Mouse (Mus musculus): ENCODE results near the gene Irs1. TPM values are rescaled to one million over a fixed set of nuclear protein-coding genes. Genes with fewer than 3 reads are reported as not detected.

Gene Irs1
- polyA plus RNA-seq, 1 experiment from 2014 or later = 3.6 TPM

- no peaks in the 10 kb centered on the region; the same call in 1 of the 2 replicates for H3K36me3 ChIP-seq (ENCODE audit: control insufficient read depth, insufficient read depth, low read length)
- H3K9ac ChIP-seq (ENCODE audit: low read depth, low read length) = no peak within 1 kb of the TSS
- DNase-seq (ENCODE audit: low spot score) = no peak
- WGBS = 84% methylated on average over 3 of the region's 3 CpGs
- ATAC-seq (replicated peaks; ENCODE audit: low FRiP score) = no peak
- no peaks in the 10 kb centered on the region for H3K4me1 ChIP-seq (replicated peaks; ENCODE audit: control insufficient read depth, insufficient read depth, low read length)
- no peaks in the 10 kb centered on the region for H3K27me3 ChIP-seq (replicated peaks; ENCODE audit: control insufficient read depth, insufficient read depth, low read length)
- no peak within 1 kb of the TSS for H3K4me2 ChIP-seq
- H3K4me3 ChIP-seq (ENCODE audit: low read depth, low read length) = no peak within 1 kb of the TSS
- no peaks in the 10 kb centered on the region for H3K9me3 ChIP-seq (ENCODE audit: control insufficient read depth, low read length)
- no peak within 1 kb of the TSS for H3K27ac ChIP-seq (ENCODE audit: low read depth, low read length)
These were observed 58.4 kb downstream of the Irs1 start, which contains the start of gene Gm9747 for GRCm38 (mm10) chr1:82232812-82233211. Gene Gm9747 (plus strand): TSS chr1:82233112.

- Histone ChIP-seq H3K9me3 (ENCODE audit: control insufficient read depth, low read length) (no peaks in the 10 kb centered on the region), H3K4me3 (ENCODE audit: low read depth, low read length) (no peak overlapping the region), H3K27me3 (replicated peaks; ENCODE audit: control insufficient read depth, insufficient read depth, low read length) (no peaks in the 10 kb centered on the region), H3K4me2 (no peak overlapping the region), H3K27ac (ENCODE audit: low read depth, low read length) (no peak overlapping the region), H3K4me1 (replicated peaks; ENCODE audit: control insufficient read depth, insufficient read depth, low read length) (no peaks in the 10 kb centered on the region), H3K9ac (ENCODE audit: low read depth, low read length) (no peak overlapping the region), H3K36me3 (ENCODE audit: control insufficient read depth, insufficient read depth, low read length) (no peaks in the 10 kb centered on the region)
- no peak for ATAC-seq (replicated peaks; ENCODE audit: low FRiP score)
- DNase-seq (ENCODE audit: low spot score) = no peak
These were observed 62.4 kb downstream of the Irs1 start for GRCm38 (mm10) chr1:82228841-82229240.

GRCm38 (mm10) chr1:82223042-82223795 is 68.0 kb downstream of the Irs1 start:
- Histone ChIP-seq H3K27me3 (replicated peaks; ENCODE audit: control insufficient read depth, insufficient read depth, low read length) (no peaks in the 10 kb centered on the region), H3K4me1 (replicated peaks; ENCODE audit: control insufficient read depth, insufficient read depth, low read length) (no peaks in the 10 kb centered on the region), H3K4me2 (no peak overlapping the region), H3K36me3 (ENCODE audit: control insufficient read depth, insufficient read depth, low read length) (no peaks in the 10 kb centered on the region), H3K4me3 (ENCODE audit: low read depth, low read length) (no peak overlapping the region), H3K9ac (ENCODE audit: low read depth, low read length) (no peak overlapping the region), H3K9me3 (ENCODE audit: control insufficient read depth, low read length) (no peaks in the 10 kb centered on the region), H3K27ac (ENCODE audit: low read depth, low read length) (no peak overlapping the region)
- ATAC-seq (replicated peaks; ENCODE audit: low FRiP score) (no peak), DNase-seq (ENCODE audit: low spot score) (no peak)
- 80% methylated on average over 5 of the region's 5 CpGs for WGBS

GRCm38 (mm10) chr1:82221462-82221861 is 69.8 kb downstream of the Irs1 start:
- Histone ChIP-seq H3K4me1 (replicated peaks; ENCODE audit: control insufficient read depth, insufficient read depth, low read length) (no peaks in the 10 kb centered on the region), H3K36me3 (ENCODE audit: control insufficient read depth, insufficient read depth, low read length) (no peaks in the 10 kb centered on the region), H3K9me3 (ENCODE audit: control insufficient read depth, low read length) (no peaks in the 10 kb centered on the region), H3K9ac (ENCODE audit: low read depth, low read length) (no peak overlapping the region), H3K4me2 (no peak overlapping the region), H3K27me3 (replicated peaks; ENCODE audit: control insufficient read depth, insufficient read depth, low read length) (no peaks in the 10 kb centered on the region), H3K4me3 (ENCODE audit: low read depth, low read length) (no peak overlapping the region), H3K27ac (ENCODE audit: low read depth, low read length) (no peak overlapping the region)
- 52% methylated on average over 1 of the region's 1 CpGs for WGBS
- ATAC-seq (replicated peaks; ENCODE audit: low FRiP score) (no peak), DNase-seq (ENCODE audit: low spot score) (no peak)

- Histone ChIP-seq H3K4me1 (replicated peaks; ENCODE audit: control insufficient read depth, insufficient read depth, low read length) (no peaks in the 10 kb centered on the region), H3K27me3 (replicated peaks; ENCODE audit: control insufficient read depth, insufficient read depth, low read length) (no peaks in the 10 kb centered on the region), H3K4me3 (ENCODE audit: low read depth, low read length) (no peak overlapping the region), H3K27ac (ENCODE audit: low read depth, low read length) (no peak overlapping the region), H3K9ac (ENCODE audit: low read depth, low read length) (no peak overlapping the region), H3K9me3 (ENCODE audit: control insufficient read depth, low read length) (no peaks in the 10 kb centered on the region), H3K4me2 (no peak overlapping the region), H3K36me3 (ENCODE audit: control insufficient read depth, insufficient read depth, low read length) (no peaks in the 10 kb centered on the region)
- no peak for DNase-seq (ENCODE audit: low spot score)
- 47% methylated on average over 12 of the region's 12 CpGs for WGBS
- no peak for ATAC-seq (replicated peaks; ENCODE audit: low FRiP score)
These were observed 70.4 kb downstream of the Irs1 start for GRCm38 (mm10) chr1:82220673-82221396.

- no peak for DNase-seq (ENCODE audit: low spot score)
- H3K36me3 ChIP-seq (ENCODE audit: control insufficient read depth, insufficient read depth, low read length) = no peaks in the 10 kb centered on the region
- WGBS = 75% methylated on average over 5 of the region's 5 CpGs
These were observed 83.7 kb downstream of the Irs1 start for GRCm38 (mm10) chr1:82207511-82207910.

GRCm38 (mm10) chr1:82200636-82201035 is 90.6 kb downstream of the Irs1 start:
- Histone ChIP-seq H3K4me1 (replicated peaks; ENCODE audit: control insufficient read depth, insufficient read depth, low read length) (no peaks in the 10 kb centered on the region), H3K27me3 (replicated peaks; ENCODE audit: control insufficient read depth, insufficient read depth, low read length) (no peaks in the 10 kb centered on the region), H3K4me2 (no peak overlapping the region), H3K4me3 (ENCODE audit: low read depth, low read length) (no peak overlapping the region), H3K27ac (ENCODE audit: low read depth, low read length) (no peak overlapping the region), H3K9me3 (ENCODE audit: control insufficient read depth, low read length) (no peaks in the 10 kb centered on the region), H3K36me3 (ENCODE audit: control insufficient read depth, insufficient read depth, low read length) (no peaks in the 10 kb centered on the region), H3K9ac (ENCODE audit: low read depth, low read length) (no peak overlapping the region)
- DNase-seq (ENCODE audit: low spot score) (no peak), ATAC-seq (replicated peaks; ENCODE audit: low FRiP score) (no peak)
- 46% methylated on average over 7 of the region's 7 CpGs for WGBS

More at GRCm38 (mm10) chr1:82207511-82207910, 83.7 kb downstream of the Irs1 start:
- Histone ChIP-seq H3K9me3 (ENCODE audit: control insufficient read depth, low read length) (no peaks in the 10 kb centered on the region), H3K4me3 (ENCODE audit: low read depth, low read length) (no peak overlapping the region), H3K27me3 (replicated peaks; ENCODE audit: control insufficient read depth, insufficient read depth, low read length) (no peaks in the 10 kb centered on the region), H3K27ac (ENCODE audit: low read depth, low read length) (no peak overlapping the region), H3K4me1 (replicated peaks; ENCODE audit: control insufficient read depth, insufficient read depth, low read length) (no peaks in the 10 kb centered on the region), H3K4me2 (no peak overlapping the region), H3K9ac (ENCODE audit: low read depth, low read length) (no peak overlapping the region)
- no peak for ATAC-seq (replicated peaks; ENCODE audit: low FRiP score)

GRCm38 (mm10) chr1:82199918-82200317 is 91.3 kb downstream of the Irs1 start:
- 65% methylated on average over 1 of the region's 1 CpGs for WGBS
- Histone ChIP-seq H3K4me1 (replicated peaks; ENCODE audit: control insufficient read depth, insufficient read depth, low read length) (no peaks in the 10 kb centered on the region), H3K4me3 (ENCODE audit: low read depth, low read length) (no peak overlapping the region), H3K27me3 (replicated peaks; ENCODE audit: control insufficient read depth, insufficient read depth, low read length) (no peaks in the 10 kb centered on the region), H3K4me2 (no peak overlapping the region), H3K9ac (ENCODE audit: low read depth, low read length) (no peak overlapping the region), H3K9me3 (ENCODE audit: control insufficient read depth, low read length) (no peaks in the 10 kb centered on the region), H3K36me3 (ENCODE audit: control insufficient read depth, insufficient read depth, low read length) (no peaks in the 10 kb centered on the region), H3K27ac (ENCODE audit: low read depth, low read length) (no peak overlapping the region)
- no peak for DNase-seq (ENCODE audit: low spot score)
- no peak for ATAC-seq (replicated peaks; ENCODE audit: low FRiP score)

GRCm38 (mm10) chr1:82191579-82191978 is 99.6 kb downstream of the Irs1 start:
- Histone ChIP-seq H3K4me2 (no peak overlapping the region), H3K4me1 (replicated peaks; ENCODE audit: control insufficient read depth, insufficient read depth, low read length) (no peaks in the 10 kb centered on the region), H3K9me3 (ENCODE audit: control insufficient read depth, low read length) (no peaks in the 10 kb centered on the region), H3K9ac (ENCODE audit: low read depth, low read length) (no peak overlapping the region), H3K27ac (ENCODE audit: low read depth, low read length) (no peak overlapping the region), H3K36me3 (ENCODE audit: control insufficient read depth, insufficient read depth, low read length) (no peaks in the 10 kb centered on the region), H3K27me3 (replicated peaks; ENCODE audit: control insufficient read depth, insufficient read depth, low read length) (no peaks in the 10 kb centered on the region), H3K4me3 (ENCODE audit: low read depth, low read length) (no peak overlapping the region)
- 44% methylated on average over 3 of the region's 3 CpGs for WGBS
- no peak for ATAC-seq (replicated peaks; ENCODE audit: low FRiP score)
- DNase-seq (ENCODE audit: low spot score) = no peak

Data from liver, embryonic 11.5 days (tissue).